Comparison of ENCODE assay signal across 9 mouse cellular contexts in the genomic region with DNA sequence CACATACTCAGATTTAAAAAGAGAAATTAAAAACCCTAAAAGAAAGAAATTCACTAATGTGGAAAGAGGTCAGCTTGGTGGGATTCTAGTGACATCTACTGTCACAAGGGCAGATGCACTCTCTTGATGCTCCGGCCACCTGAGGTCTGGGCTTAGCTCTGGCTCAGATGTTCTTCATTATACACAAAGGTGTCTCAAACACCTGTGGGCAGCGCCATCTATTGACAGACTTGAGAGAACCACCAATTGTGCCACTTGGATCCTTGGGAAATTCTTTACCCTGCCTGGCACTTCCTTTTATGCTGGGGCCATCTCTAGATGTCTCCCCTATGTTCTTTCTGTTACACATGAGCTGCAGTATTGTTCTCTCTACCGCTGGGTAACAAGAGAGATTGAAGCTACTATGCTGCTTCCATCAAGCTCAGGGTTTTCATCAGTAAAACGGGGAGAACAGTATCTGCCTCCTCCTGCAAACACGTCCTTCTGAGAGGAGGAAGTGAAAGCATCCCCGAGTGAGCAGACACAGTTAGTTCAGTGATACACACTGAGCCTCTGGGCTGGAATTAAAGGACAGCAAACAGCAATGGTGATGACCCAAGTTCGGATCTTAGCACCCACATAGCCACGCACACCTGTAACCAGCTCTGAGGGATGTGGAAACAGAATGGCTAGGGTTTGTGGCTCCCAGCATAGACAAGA. TPM values are rescaled to one million over a fixed set of nuclear protein-coding genes. Genes with fewer than 3 reads are reported as not detected.
DNase-seq lines count a peak whose midpoint lies in the region; ATAC-seq and TF ChIP-seq lines count a peak whose summit lies in the region.
"Had no signal": no experiment of that assay in that cellular context is flagged by ENCODE, and none has a peak within 500 bp of the region (broad histone marks: within the 10 kb centered on the region; RNA-seq: fewer than 3 reads in every experiment).

No protein-coding gene starts in this region.

- ATAC-seq in midbrain, postnatal 0 days (ENCODE audit: low FRiP score): no peak
- no peak for ATAC-seq in midbrain, embryonic 15.5 days (replicated peaks)
- no peak for ATAC-seq in embryonic facial prominence, embryonic 14.5 days (ENCODE audit: low read depth)
- ATAC-seq in megakaryocyte progenitor cell, adult 5-6 weeks (replicated peaks; ENCODE audit: poor library complexity): peak; percentile 67
- ATAC-seq in heart, embryonic 12.5 days (ENCODE audit: insufficient number of reproducible peaks, low FRiP score): no peak

- H3K9ac ChIP-seq in midbrain, postnatal 0 days (replicated peaks; ENCODE audit: low read length, poor library complexity, severe bottlenecking): no peak overlapping the region
- H3K9ac ChIP-seq in midbrain, embryonic 15.5 days: no peak overlapping the region
- no peak overlapping the region for H3K9ac ChIP-seq in embryonic facial prominence, embryonic 14.5 days (ENCODE audit: low read depth, low read length)
- H3K9ac ChIP-seq in heart, embryonic 12.5 days: no peak overlapping the region
- H3K9ac ChIP-seq: liver, embryonic 15.5 days had no signal

- H3K9me3 ChIP-seq in midbrain, postnatal 0 days (ENCODE audit: low read length): no peaks in the 10 kb centered on the region
- H3K9me3 ChIP-seq in midbrain, embryonic 15.5 days: no peaks in the 10 kb centered on the region
- H3K9me3 ChIP-seq in embryonic facial prominence, embryonic 14.5 days (ENCODE audit: control insufficient read depth, low read length): no peaks in the 10 kb centered on the region; the same call in 1 of the 2 replicates
- 0 out of 2 replicates have a peak, but pooled peaks cover 2% of the 10 kb centered on the region for H3K9me3 ChIP-seq in heart, embryonic 12.5 days (replicated peaks)
- H3K9me3 ChIP-seq: liver, embryonic 15.5 days had no signal

- H3K27me3 ChIP-seq in midbrain, postnatal 0 days (ENCODE audit: insufficient read depth, low read length): no peaks in the 10 kb centered on the region
- H3K27me3 ChIP-seq in midbrain, embryonic 15.5 days (replicated peaks): no peaks in the 10 kb centered on the region
- no peaks in the 10 kb centered on the region for H3K27me3 ChIP-seq in embryonic facial prominence, embryonic 14.5 days (replicated peaks; ENCODE audit: control insufficient read depth, insufficient read depth, low read length)
- H3K27me3 ChIP-seq in heart, embryonic 12.5 days (replicated peaks): no peaks in the 10 kb centered on the region
- H3K27me3 ChIP-seq: liver, embryonic 15.5 days had no signal

- no peak overlapping the region for H3K4me3 ChIP-seq in midbrain, postnatal 0 days (ENCODE audit: low read depth, low read length)
- no peak overlapping the region for H3K4me3 ChIP-seq in midbrain, embryonic 15.5 days
- no peak overlapping the region for H3K4me3 ChIP-seq in embryonic facial prominence, embryonic 14.5 days (ENCODE audit: low read depth, low read length)
- H3K4me3 ChIP-seq in heart, embryonic 12.5 days: no peak overlapping the region
- H3K4me3 ChIP-seq: liver, embryonic 15.5 days had no signal

- TF ChIP-seq CTCF in midbrain, postnatal 0 days (IDR thresholded peaks at IDR 0.05): peak; percentile 69

- no peaks in the 10 kb centered on the region for H3K4me1 ChIP-seq in midbrain, postnatal 0 days (ENCODE audit: insufficient read depth, low read length)
- no peaks in the 10 kb centered on the region for H3K4me1 ChIP-seq in midbrain, embryonic 15.5 days
- H3K4me1 ChIP-seq in embryonic facial prominence, embryonic 14.5 days (ENCODE audit: control insufficient read depth, insufficient read depth, low read length): no peaks in the 10 kb centered on the region
- H3K4me1 ChIP-seq in heart, embryonic 12.5 days (replicated peaks): no peaks in the 10 kb centered on the region
- H3K4me1 ChIP-seq: liver, embryonic 15.5 days had no signal

- H3K36me3 ChIP-seq in midbrain, postnatal 0 days (ENCODE audit: insufficient read depth, low read length): peaks cover 28% of the 10 kb centered on the region
- H3K36me3 ChIP-seq in midbrain, embryonic 15.5 days (replicated peaks): peaks cover 43% of the 10 kb centered on the region
- H3K36me3 ChIP-seq in embryonic facial prominence, embryonic 14.5 days (ENCODE audit: control insufficient read depth, insufficient read depth, low read length): no peaks in the 10 kb centered on the region
- H3K36me3 ChIP-seq in heart, embryonic 12.5 days: peaks cover 44% of the 10 kb centered on the region
- H3K36me3 ChIP-seq: liver, embryonic 15.5 days had no signal

- peak; percentile 12 for DNase-seq in cerebellum, adult 11 months
- DNase-seq in cerebellum, adult 9-11 months: no peak
- DNase-seq in midbrain, postnatal 0 days (ENCODE audit: low spot score): peak; percentile 73
- DNase-seq in embryonic facial prominence, embryonic 14.5 days (ENCODE audit: low spot score): peak; percentile 26
- DNase-seq in neural tube, embryonic 10.5 days (ENCODE audit: extremely low spot score, low spot score): no peak

- 66% methylated on average over 8 of the region's 8 CpGs for WGBS in midbrain, postnatal 0 days
- 70% methylated on average over 8 of the region's 8 CpGs for WGBS in midbrain, embryonic 15.5 days
- WGBS in embryonic facial prominence, embryonic 14.5 days: 56% methylated on average over 8 of the region's 8 CpGs
- 59% methylated on average over 8 of the region's 8 CpGs for WGBS in heart, embryonic 12.5 days

- H3K27ac ChIP-seq in midbrain, postnatal 0 days (ENCODE audit: low read depth, low read length): no peak overlapping the region
- H3K27ac ChIP-seq in midbrain, embryonic 15.5 days: no peak overlapping the region
- no peak overlapping the region for H3K27ac ChIP-seq in embryonic facial prominence, embryonic 14.5 days (replicated peaks; ENCODE audit: low read depth, low read length)
- H3K27ac ChIP-seq in heart, embryonic 12.5 days (ENCODE audit: poor library complexity, severe bottlenecking): no peak overlapping the region
- H3K27ac ChIP-seq: liver, embryonic 15.5 days had no signal

- H3K4me2 ChIP-seq in midbrain, postnatal 0 days (ENCODE audit: low read depth, low read length, poor library complexity, severe bottlenecking): no peak overlapping the region
- H3K4me2 ChIP-seq in midbrain, embryonic 15.5 days: no peak overlapping the region
- H3K4me2 ChIP-seq in embryonic facial prominence, embryonic 14.5 days (ENCODE audit: low read depth, low read length): no peak overlapping the region
- no peak overlapping the region for H3K4me2 ChIP-seq in heart, embryonic 12.5 days
- H3K4me2 ChIP-seq: liver, embryonic 15.5 days had no signal

RNA-seq across cellular contexts. Expression of gene Aldh1l2, which starts 24.8 kb away (rescaled TPM):
- total RNA-seq in midbrain, postnatal 0 days (2014; rRNA removed): 21.5 and 27.4 TPM in 2 replicates
- polyA plus RNA-seq in midbrain, postnatal 0 days (2015; fragmentation: Nextera tagmentation; extraction: Ambion mirVana): 8.7 and 10.8 TPM in 2 replicates
- 17.0 and 18.7 TPM in 2 replicates for polyA plus RNA-seq in midbrain, embryonic 15.5 days (2015; fragmentation: Nextera tagmentation; extraction: Ambion mirVana)
- 5.6 and 6.5 TPM in 2 replicates for polyA plus RNA-seq in embryonic facial prominence, embryonic 14.5 days (2014; fragmentation: Nextera tagmentation; extraction: Ambion mirVana)
- not detected in 2 replicates for total RNA-seq in megakaryocyte progenitor cell, adult 5-6 weeks (2015)
- not detected in 2 replicates for total RNA-seq in megakaryocyte progenitor cell, adult 5-6 weeks (2017)
- polyA plus RNA-seq in heart, embryonic 12.5 days (2016; fragmentation: Nextera tagmentation; extraction: Ambion mirVana): 13.3 and 14.8 TPM in 2 replicates

RNA-seq across cellular contexts. Expression of gene Washc4, which starts 34.4 kb away (rescaled TPM):
- 16.5 and 25.4 TPM in 2 replicates for total RNA-seq in midbrain, postnatal 0 days (2014; rRNA removed)
- polyA plus RNA-seq in midbrain, postnatal 0 days (2015; fragmentation: Nextera tagmentation; extraction: Ambion mirVana): 21.8 and 22.1 TPM in 2 replicates
- 28.1 and 30.1 TPM in 2 replicates for polyA plus RNA-seq in midbrain, embryonic 15.5 days (2015; fragmentation: Nextera tagmentation; extraction: Ambion mirVana)
- polyA plus RNA-seq in embryonic facial prominence, embryonic 14.5 days (2014; fragmentation: Nextera tagmentation; extraction: Ambion mirVana): 41.4 and 42.9 TPM in 2 replicates
- 20.7 and 22.1 TPM in 2 replicates for total RNA-seq in megakaryocyte progenitor cell, adult 5-6 weeks (2015)
- 31.9 and 32.2 TPM in 2 replicates for total RNA-seq in megakaryocyte progenitor cell, adult 5-6 weeks (2017)
- 30.1 and 34.9 TPM in 2 replicates for polyA plus RNA-seq in heart, embryonic 12.5 days (2016; fragmentation: Nextera tagmentation; extraction: Ambion mirVana)

Comparison
In these comparisons a context has a peak if more than half of its experiments do, and no peak if none do; other contexts are left out.
1. DNase-seq: peak in cerebellum, adult 11 months (single experiment), midbrain, postnatal 0 days (single experiment) and embryonic facial prominence, embryonic 14.5 days (single experiment); none in cerebellum, adult 9-11 months (single experiment) and neural tube, embryonic 10.5 days (single experiment).